Mouse (Mus musculus) lung, adult 2 months (tissue): ENCODE measurements around the gene Skint1.

Source experiments
- CTCF ChIP-seq: fragments of 200-500 bp; IDR thresholded peaks from 2 replicates; pipeline ENCODE4 v1.5.1; 2011; ENCODE audit warnings: mild to moderate bottlenecking, low read length, control low read depth; ENCODE audit not compliant: insufficient read depth
- POLR2A ChIP-seq: fragments of 200-500 bp; IDR thresholded peaks from 2 replicates; pipeline ENCODE4 v1.6.1; 2011; ENCODE audit warnings: low read depth, mild to moderate bottlenecking, control low read depth, low read length, borderline replicate concordance; ENCODE audit errors: extremely low read depth

GRCm38 (mm10) chr4:111972623-111973022 lies 33.4 kb upstream of the Skint1 start, which contains the start of gene Skint7:
- no peak for TF ChIP-seq POLR2A
- no peak for TF ChIP-seq CTCF
